Mouse (Mus musculus) bone marrow, adult 2 months (tissue): ENCODE results near the gene Ccdc12. TPM values are rescaled to one million over a fixed set of nuclear protein-coding genes. Genes with fewer than 3 reads are reported as not detected.
A peak's percentile ranks its signal among the peaks of the same experiment; 100 is the strongest.

ENCODE experiments used
- H3K27ac ChIP-seq: fragments of 200-500 bp; 2 replicates; pipeline ENCODE4 v1.5.1; 2012; ENCODE audit warnings: low read depth, mild to moderate bottlenecking, control low read depth, inconsistent platforms, low read length; ENCODE audit not compliant: control insufficient read depth, poor library complexity, insufficient read depth
- H3K4me1 ChIP-seq: fragments of 200-500 bp; 2 replicates; pipeline ENCODE4 v1.6.1; 2011; ENCODE audit warnings: low read length; ENCODE audit not compliant: control insufficient read depth, insufficient read depth
- H3K4me3 ChIP-seq: fragments of 200-500 bp; replicated peaks from 2 replicates; pipeline ENCODE3; 2011; ENCODE audit warnings: mild to moderate bottlenecking, low read depth, low read length, control low read depth; ENCODE audit not compliant: control insufficient read depth
- CTCF ChIP-seq: fragments of 200-500 bp; IDR thresholded peaks from 2 replicates; pipeline ENCODE4 v1.5.1; 2011; ENCODE audit warnings: low read length, control low read depth; ENCODE audit not compliant: control insufficient read depth, insufficient read depth
- POLR2A ChIP-seq: fragments of 200-500 bp; IDR thresholded peaks from 2 replicates; pipeline ENCODE4 v1.6.1; 2011; ENCODE audit warnings: low read depth, mild to moderate bottlenecking, control low read depth, low read length, borderline replicate concordance; ENCODE audit not compliant: control insufficient read depth
- WGBS: fragments of 180-500 bp; shearing (Covaris S2); methylation state at CpG from one replicate; pipeline ENCODE4 v1.1.7; 2018; 5-methylcytosine and 5-hydroxymethylcytosine counted together
- polyA plus RNA-seq: library from polyadenylated mRNA; stranded (reverse); fragments of >200 nt; gene quantifications from 2 replicates; pipeline ENCODE4 v1.2.4, GENCODE M21; 2011; ENCODE audit warnings: low replicate concordance; ENCODE audit not compliant: missing spikeins, insufficient read depth, insufficient read length

Gene Ccdc12
- polyA plus RNA-seq: 90.8 and 168 TPM in 2 replicates

DNA sequence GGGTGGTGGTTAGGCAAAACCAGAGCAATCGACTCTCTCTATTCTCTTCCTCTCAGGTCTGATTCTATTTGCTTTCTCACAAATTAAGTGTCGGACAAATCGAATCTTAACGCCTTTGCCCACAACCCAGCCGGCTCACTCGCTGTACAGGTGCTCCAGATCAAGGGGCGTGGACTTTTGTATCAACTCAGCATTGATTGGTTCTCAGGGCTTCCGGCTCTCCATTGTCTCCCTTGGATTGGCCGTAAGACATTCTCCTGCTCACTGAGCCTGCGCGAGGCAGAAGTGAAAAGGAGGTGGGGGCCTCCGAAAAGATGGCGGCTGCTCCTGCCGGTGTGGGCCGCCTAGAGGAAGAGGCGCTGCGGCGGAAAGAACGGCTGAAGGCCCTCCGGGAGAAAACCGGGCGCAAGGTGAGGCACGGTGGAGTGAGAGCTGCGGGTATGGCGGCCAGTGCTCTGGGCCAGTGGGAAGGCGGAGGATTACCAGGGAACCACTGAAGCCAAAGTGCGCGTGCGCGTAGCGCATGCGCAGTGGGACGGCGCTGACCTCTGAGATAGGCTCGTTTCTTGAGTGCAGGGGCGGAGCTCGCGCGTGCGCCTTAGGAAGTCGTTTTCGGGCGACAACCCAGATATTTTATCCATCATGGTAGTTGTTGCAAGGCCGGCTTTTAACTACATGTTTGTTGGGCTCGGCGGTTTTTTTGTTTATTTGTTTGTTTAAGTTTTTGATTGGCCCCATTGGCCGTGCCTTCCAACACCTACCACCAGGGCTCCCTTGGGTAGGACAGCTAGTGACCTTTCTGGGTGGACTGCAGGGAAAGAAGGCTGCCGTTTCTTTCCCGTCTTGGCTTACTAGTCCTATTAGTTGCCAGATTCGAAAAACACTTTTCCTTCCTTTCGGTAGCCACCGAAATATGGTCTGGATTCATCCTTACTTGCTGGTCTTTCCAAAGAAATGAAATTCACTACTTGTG is at the start of gene Ccdc12:
Ccdc12 (plus strand) TSS at position 255 of the 973 bp plus-strand sequence.
- Histone ChIP-seq H3K27ac (peak within 1 kb of the TSS; percentile 94), H3K4me3 (peak within 1 kb of the TSS; percentile 84), H3K4me1 (peaks cover 13% of the 10 kb centered on the region)
- TF ChIP-seq POLR2A (peak; percentile 76; the same call in 1 of the 2 replicates), CTCF (peak; percentile 8; the same call in 1 of the 2 replicates)
- under 1% methylated on average over 52 of the region's 52 CpGs for WGBS

- TF ChIP-seq CTCF (no peak), POLR2A (no peak)
- H3K27ac ChIP-seq: no peak overlapping the region
- H3K4me3 ChIP-seq: no peak overlapping the region
- 91% methylated on average over 3 of the region's 3 CpGs for WGBS
- no peaks in the 10 kb centered on the region for H3K4me1 ChIP-seq
Observed at GRCm38 (mm10) chr9:110611471-110611870, 44.8 kb upstream of the Ccdc12 start.

GRCm38 (mm10) chr9:110617081-110617480 is 39.2 kb upstream of the Ccdc12 start:
- Histone ChIP-seq H3K4me1 (no peaks in the 10 kb centered on the region), H3K4me3 (no peak overlapping the region), H3K27ac (no peak overlapping the region)
- TF ChIP-seq CTCF (no peak), POLR2A (no peak)
- 72% methylated on average over 3 of the region's 3 CpGs for WGBS

DNA sequence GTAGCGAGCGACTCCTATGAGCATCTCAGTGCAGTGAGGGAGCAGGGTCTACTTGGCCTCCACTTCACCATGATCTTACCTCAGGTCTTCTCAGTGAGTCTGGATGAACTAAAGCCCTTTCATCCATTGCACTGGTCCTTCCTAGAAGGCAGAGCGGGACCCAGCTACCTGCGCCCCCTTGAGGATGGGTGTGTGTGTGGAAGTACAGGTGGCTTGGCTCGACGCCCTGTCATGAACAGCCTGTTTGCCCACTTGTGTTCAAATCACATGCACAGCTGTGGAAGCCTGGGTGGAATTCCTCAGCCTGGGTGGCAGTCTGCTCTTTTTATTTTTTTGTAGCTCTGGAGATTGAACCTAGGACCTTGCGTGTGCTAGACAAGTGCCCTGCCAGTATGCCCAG is 36.1 kb upstream of the Ccdc12 start:
- TF ChIP-seq CTCF (peak; percentile 29; the same call in 1 of the 2 replicates), POLR2A (no peak)
- Histone ChIP-seq H3K4me3 (no peak overlapping the region), H3K27ac (no peak overlapping the region), H3K4me1 (no peaks in the 10 kb centered on the region)
- 80% methylated on average over 7 of the region's 7 CpGs for WGBS

- Histone ChIP-seq H3K27ac (no peak overlapping the region), H3K4me3 (no peak overlapping the region), H3K4me1 (no peaks in the 10 kb centered on the region)
- TF ChIP-seq CTCF (no peak), POLR2A (no peak)
- whole genome bisulfite sequencing: 84% methylated on average over 7 of the region's 7 CpGs
Observed at GRCm38 (mm10) chr9:110620685-110621084, 35.6 kb upstream of the Ccdc12 start.

DNA sequence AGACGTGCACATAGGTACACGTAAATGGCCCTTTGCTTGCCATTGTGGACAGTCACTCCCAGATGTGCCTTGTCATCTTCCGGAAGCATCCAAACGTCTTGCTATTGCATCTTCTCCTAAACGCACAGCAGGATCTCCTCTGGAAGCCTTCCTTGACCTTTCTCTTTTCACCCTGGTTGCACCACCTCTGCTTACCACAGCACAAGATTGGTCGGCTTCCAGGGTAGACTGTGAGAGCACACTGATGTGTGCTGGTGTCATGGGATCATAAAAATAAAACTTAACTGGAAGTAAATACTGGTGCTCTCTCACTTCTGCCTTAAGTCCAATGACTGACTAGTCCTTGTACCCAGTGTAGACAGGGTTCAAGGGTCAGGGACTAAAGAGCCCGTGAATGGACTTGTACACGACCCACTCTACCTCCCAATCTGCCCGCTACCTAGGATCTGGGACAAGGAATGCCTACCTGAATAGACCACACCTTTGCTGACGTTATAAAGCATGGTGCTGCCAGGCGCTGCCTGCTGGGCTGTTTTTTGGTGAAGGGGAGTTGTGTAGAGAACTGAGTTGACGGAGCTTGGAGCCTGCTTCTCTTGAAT is 33.6 kb upstream of the Ccdc12 start:
- 78% methylated on average over 12 of the region's 12 CpGs for WGBS
- Histone ChIP-seq H3K27ac (no peak overlapping the region), H3K4me1 (no peaks in the 10 kb centered on the region), H3K4me3 (no peak overlapping the region)
- no peak for TF ChIP-seq POLR2A
- TF ChIP-seq CTCF: no peak

- no peak for TF ChIP-seq POLR2A
- no peak for TF ChIP-seq CTCF
- Histone ChIP-seq H3K4me1 (no peaks in the 10 kb centered on the region), H3K4me3 (no peak overlapping the region), H3K27ac (no peak overlapping the region; the same call in 1 of the 2 replicates)
- WGBS: 79% methylated on average over 8 of the region's 8 CpGs
Observed at GRCm38 (mm10) chr9:110623416-110624195, 32.7 kb upstream of the Ccdc12 start.

- peak within 1 kb of the TSS; percentile 51 for H3K4me3 ChIP-seq
- H3K4me1 ChIP-seq: no peaks in the 10 kb centered on the region
- 0 out of 2 replicates have a peak, but pooled peaks have one; percentile 14 for TF ChIP-seq POLR2A
- TF ChIP-seq CTCF: no peak
- peak within 1 kb of the TSS; percentile 44; the same call in 1 of the 2 replicates for H3K27ac ChIP-seq
- WGBS: 43% methylated on average over 41 of the region's 41 CpGs
Observed at GRCm38 (mm10) chr9:110624361-110625166, 31.7 kb upstream of the Ccdc12 start, which contains the start of gene Nradd. Gene Nradd (minus strand): TSS chr9:110624452.
